Mouse (Mus musculus) right cerebral cortex, adult 18-20 months (tissue): ENCODE measurements at regions not wholly inside any gene's neighbourhood (a gene's known extent, or its start where the extent isn't known, plus 50 kb on each side); places are given as distances from the start of the nearest gene placed in this dataset.

ENCODE experiments used
- DNase-seq: peaks from one replicate; pipeline ENCODE4 v3.0.0; 2022; ENCODE audit warnings: mixed read lengths

GRCm38 (mm10) chr2:171670945-171671547, 372.2 kb downstream of the Cbln4 start:
- no peak for DNase-seq

- DNase-seq, result no peak
Observed at GRCm38 (mm10) chr2:171668791-171669645, 374.2 kb downstream of the Cbln4 start.

GRCm38 (mm10) chr2:171662571-171662970, 380.7 kb downstream of the Cbln4 start:
- no peak for DNase-seq

GRCm38 (mm10) chr2:171661896-171662511, 381.3 kb downstream of the Cbln4 start:
- DNase-seq, result no peak

GRCm38 (mm10) chr2:171657125-171657524, 386.1 kb downstream of the Cbln4 start:
- DNase-seq, result no peak

GRCm38 (mm10) chr2:171641730-171642129, 401.5 kb downstream of the Cbln4 start:
- no peak for DNase-seq

DNA sequence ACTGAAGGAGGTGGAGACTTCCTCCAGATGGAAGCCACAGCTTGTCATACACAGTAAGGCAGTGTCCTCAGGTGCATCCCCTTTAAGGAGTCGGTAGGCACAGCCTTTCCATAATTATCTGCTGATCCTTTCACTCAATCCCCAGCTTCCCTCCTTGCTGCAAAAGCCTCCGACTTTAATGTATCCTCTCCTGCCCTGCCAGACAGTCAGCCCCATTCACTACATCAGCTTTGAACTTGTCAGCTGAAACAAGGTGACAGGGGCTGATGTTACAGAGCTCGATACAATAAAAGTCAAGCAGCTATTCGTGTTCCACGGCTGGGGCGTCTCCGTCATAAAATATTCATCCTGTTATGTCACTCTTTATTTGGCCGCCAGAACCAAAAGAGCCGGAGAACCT, 402.8 kb downstream of the Cbln4 start:
- DNase-seq, result no peak

DNA sequence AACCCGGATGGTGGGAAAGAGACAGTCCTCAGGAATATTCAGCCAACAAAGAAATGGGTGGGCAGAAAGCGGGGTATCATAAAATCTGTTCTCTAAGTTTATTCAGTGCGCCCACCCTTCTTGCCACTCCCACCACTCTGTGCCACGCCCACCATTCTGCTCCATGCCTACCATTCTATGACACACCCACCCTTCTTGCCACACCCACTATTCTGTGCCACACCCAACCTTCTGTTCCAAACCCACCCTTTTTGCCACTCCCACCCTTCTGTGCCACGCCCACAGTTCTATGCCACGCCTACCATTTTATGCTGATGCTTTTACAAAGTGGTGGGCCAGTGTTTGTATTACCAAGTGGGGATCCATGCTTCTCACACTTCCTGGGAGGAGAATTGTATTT, 404.3 kb downstream of the Cbln4 start:
- DNase-seq, result no peak

- no peak for DNase-seq
Observed at GRCm38 (mm10) chr2:171636837-171637236, 406.4 kb downstream of the Cbln4 start.

- no peak for DNase-seq
Observed at GRCm38 (mm10) chr2:171633355-171634097, 409.7 kb downstream of the Cbln4 start.

DNA sequence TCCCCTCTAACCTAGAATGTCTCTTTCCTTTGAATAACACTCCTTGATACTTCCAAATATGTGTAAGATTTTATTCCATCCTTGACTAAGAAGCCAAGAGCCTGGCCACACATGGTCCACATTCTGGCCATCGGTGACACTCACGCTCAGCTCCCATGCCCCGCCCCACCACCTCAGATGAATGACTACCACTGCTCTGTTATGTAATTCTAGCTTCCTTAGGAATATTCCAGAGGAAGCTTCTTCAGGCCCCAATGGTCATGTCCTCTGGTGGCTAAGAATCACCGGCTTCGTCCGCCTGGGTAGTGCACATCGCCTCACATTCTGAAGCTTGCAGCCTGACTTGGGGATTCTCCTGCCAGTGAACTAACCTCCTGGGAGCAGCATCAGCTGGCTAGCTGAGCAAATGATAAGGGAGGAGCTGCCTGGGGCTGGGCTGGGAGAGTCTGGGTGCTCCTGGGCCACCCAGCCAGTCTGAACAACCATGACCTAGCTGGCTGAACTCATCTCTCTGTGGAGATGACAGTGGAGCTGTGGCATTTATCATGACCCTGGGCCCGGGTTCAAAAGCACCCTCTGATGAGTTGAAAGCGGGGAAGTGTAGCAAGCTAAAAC, 413.1 kb downstream of the Cbln4 start:
- no peak for DNase-seq

- DNase-seq, result no peak
Observed at GRCm38 (mm10) chr2:171628182-171628850, 414.9 kb downstream of the Cbln4 start.

DNA sequence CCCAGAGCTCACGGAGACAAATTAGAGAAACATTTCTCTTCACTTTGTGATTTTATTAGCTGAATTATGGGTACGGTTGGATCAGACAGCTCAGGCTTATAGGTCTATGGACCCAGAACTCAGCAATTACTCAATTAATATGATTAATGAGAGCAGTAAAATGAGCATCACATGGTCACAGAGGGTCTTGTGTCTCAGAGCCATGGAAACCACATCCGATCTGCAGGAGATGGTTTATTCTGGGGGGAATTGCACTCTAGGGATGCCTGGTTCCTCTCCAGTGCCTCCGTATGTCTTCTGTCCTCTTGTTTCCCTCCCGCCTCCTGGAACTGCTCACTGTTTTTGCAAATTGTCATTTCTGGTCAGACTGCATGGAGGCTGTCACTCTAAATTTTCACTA, 422.6 kb downstream of the Cbln4 start:
- DNase-seq, result no peak

DNA sequence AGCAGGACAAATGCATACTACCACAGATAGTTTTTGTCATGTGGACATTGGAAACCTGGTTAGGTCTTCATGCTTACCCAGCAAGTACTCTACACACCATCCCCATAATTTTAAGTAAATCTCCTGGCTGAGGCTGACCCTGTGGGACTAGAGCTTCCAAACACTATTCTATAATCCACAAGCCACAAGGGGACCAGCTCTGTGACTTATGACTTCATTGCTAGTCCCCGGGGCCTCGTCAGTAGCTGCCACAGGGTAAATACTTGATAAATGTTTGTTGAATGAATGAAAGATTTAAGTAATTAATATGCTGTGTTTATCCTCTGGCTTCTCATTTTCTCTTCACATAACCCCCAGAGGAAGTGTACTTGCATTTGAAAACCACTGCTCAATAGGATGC, 423.0 kb downstream of the Cbln4 start:
- DNase-seq, result no peak

DNA sequence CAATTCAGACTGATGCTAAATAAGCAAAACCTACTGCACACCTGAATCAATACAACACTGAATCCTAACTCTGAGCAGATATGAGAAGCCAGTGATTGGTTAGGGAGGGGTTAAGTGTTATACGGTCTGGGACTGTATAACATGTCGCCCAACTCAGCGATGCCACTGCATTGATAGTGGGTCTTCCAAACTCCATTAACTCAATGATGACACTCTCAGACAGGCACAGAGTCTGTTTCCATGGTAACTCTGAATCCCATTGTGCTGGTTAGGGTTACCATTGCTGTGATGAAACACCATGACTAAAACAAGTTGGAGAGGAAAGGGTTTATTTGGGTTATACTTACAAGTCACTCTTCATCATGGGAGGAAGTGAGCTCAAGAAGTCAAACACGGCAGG, 424.5 kb downstream of the Cbln4 start:
- DNase-seq, result no peak

GRCm38 (mm10) chr2:171618333-171618732, 424.9 kb downstream of the Cbln4 start:
- DNase-seq, result no peak

DNA sequence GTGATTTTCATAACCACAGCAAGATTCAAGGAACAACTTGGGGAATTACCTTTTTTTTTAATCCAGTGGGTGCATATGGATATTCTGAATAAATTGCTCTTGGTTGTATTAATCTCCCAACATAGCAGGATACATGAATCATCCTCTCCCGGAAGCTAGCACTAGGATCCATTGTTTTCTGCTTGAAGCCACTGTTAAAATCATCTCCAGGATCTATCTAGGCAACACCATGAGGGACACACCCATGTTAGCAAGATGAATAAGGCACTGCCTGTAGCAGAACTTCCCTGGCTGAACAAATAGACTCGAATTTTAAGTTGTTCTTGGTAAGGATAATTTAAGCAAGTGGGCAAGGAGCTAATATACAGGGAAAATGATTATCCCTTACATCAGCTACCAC, 427.8 kb downstream of the Cbln4 start:
- DNase-seq, result no peak

DNA sequence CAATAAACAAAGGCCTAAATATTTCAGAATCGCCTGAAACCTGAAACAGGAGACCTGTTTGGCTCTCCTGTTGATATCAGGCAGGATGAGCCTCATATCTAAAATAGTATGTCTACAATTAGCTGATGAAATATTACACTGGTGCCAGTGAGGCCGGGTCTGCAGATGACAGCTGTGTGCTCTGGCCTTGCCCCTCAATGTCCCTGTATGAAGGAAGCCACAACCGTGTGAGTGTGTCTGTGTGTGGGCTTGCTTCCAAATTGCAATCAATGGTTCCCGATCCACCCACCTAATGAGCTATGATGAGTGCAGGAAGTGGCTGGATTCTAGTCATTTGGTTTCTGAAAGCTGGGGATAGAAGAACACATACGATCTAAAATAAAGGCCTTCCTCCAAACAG, 438.2 kb downstream of the Cbln4 start:
- no peak for DNase-seq

DNA sequence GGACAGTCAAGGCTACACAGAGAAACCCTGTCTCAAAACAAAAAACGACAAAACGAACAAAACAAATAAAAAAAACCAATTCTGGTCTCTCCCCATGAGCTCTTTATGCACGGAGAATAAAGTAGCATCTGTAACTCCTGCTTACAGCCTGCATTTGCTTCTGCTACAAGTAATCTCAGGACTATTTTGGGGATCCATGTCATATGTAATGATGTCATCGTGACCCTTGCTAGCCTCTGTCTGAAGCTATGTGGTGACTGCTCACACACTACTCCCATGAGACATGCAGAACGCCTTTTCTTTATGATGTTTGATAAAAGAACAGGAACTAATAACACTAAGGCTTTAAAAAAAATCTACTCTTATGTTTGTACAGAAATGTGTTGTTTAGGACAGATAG, 448.0 kb downstream of the Cbln4 start:
- no peak for DNase-seq

GRCm38 (mm10) chr2:171593884-171594283, 449.4 kb downstream of the Cbln4 start:
- no peak for DNase-seq

DNA sequence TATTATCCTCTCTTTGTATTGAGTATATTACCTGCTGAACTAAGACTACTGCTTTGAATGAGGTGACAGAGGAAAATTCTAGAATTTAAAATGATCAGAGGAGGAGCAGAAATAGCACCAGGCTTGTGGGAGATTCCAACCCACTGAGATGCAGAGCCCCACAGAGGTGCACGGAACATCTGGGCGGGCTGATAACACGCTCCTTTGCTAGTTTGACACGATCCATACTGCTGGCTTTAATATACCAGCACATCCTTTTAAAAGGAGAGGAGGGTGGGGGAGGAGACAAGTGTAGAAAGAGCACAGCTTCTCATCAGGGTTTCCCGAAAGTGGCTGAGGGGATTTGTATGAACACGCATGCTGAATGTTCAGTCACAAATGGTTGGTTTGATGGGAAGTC, 451.0 kb downstream of the Cbln4 start:
- no peak for DNase-seq

DNA sequence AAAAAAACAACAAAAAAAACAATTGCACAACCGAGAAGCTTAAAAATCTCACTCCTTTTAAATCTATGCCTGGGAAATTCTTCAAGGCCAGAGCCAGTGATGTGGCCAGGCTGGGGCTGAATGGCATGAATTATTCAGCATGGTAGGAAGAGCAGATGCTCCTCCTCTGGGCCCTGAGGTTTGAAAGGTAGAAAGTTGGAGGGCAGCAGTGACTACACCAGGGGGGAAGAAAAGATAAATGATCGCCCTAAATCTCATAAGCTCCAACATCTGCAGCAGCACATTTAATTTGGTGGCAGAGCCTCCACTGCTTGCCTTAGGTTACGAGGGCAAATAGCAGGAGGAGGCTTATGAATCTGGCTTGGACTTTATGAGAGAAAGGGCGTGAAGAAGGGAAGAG, 455.1 kb downstream of the Cbln4 start:
- DNase-seq, result no peak
